Mouse (Mus musculus) kidney, postnatal 36 days (tissue): ENCODE results near the gene 4921507P07Rik.
"Not testable (repeated sequence)": the region's sequence is repeated elsewhere in the genome, so short reads cannot be mapped to it uniquely, and the experiment has no call there.

Experiments used
- DNase-seq, 2 experiments: peaks; one replicate each; pipeline ENCODE4 v3.0.0; 2021 to 2022; ENCODE audit warnings: mixed read lengths in 2 of 2

The 4921507P07Rik gene

GRCm38 (mm10) chr6:50596301-50597211 lies at the start of gene 4921507P07Rik:
Gene 4921507P07Rik, minus strand, starts transcription at chr6:50596632.
- peak; percentile 97 to 98 for DNase-seq

DNA sequence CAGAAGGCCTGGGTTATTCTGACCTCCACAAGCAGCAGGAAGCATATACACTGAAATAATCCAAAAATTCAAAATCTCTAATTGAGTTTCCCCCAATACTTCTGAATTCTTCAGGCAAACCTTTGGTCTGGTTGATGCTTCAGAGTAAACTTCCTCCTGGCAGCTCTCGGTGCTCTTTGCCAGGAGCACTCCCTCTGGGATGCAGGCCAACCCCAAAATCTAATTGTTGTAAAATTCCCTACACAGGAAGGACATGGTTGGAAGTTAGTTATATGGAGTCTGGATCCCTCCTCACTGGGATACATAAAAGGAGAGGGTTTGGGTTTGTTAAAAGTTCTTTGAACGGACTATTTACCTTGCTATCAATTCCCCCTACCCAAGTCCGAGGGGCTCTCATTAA lies 48.3 kb upstream of the 4921507P07Rik start:
- peak in 1 of 2 experiments; percentile 31 for DNase-seq

- peak in 1 of 2 experiments; percentile 20 for DNase-seq
These were observed 45.5 kb upstream of the 4921507P07Rik start for GRCm38 (mm10) chr6:50641898-50642297.

GRCm38 (mm10) chr6:50640377-50640776 lies 43.9 kb upstream of the 4921507P07Rik start:
- no peak for DNase-seq

GRCm38 (mm10) chr6:50639656-50640055 lies 43.2 kb upstream of the 4921507P07Rik start:
- peak; percentile 17 to 56 for DNase-seq

GRCm38 (mm10) chr6:50626170-50626569 lies 29.7 kb upstream of the 4921507P07Rik start:
- not testable (repeated sequence) for DNase-seq

- DNase-seq: not testable (repeated sequence)
These were observed 21.8 kb upstream of the 4921507P07Rik start for GRCm38 (mm10) chr6:50618273-50618672.

DNA sequence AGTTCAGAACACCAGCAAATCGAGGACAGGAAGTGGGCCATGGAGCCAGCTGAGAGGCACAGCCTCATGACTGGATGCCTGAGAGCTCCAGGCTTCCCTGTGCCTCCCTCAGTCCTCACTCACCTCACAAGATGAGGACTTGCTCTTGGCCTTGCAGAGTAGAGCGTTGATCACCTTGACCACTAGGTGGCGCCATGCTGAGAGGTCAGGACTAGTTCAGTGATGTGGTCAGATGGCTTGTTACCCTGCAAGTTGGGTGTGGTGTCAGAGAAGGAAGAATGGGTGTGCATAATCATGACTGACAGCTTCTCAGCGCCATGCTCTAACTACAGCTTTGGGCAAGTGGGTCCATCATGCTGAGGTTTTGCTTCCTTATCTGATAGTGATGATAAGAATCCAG lies 5.2 kb upstream of the 4921507P07Rik start:
- DNase-seq: peak in 1 of 2 experiments; percentile 68

DNA sequence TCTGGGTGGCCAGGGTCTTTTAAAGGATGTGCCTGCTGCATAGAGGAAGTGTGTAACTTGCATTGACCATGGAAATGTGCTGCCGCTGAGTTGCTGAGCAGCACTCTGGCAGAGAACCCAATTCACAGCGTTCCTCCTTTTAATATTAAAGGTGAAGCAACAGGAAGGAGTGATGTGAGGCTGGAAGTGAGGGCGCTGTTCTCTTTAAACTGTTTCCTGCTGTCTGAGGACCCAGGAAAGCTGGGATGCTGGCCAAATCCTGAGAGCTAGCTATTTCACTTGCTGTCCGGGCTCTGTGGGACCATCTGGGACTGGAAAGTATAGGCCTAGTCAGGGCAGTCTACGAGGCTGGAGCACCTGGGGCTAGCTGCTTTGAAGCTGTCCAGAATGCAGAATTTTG lies 2.1 kb upstream of the 4921507P07Rik start:
- peak in 1 of 2 experiments; percentile 51 for DNase-seq

GRCm38 (mm10) chr6:50594372-50594771 lies 2.1 kb downstream of the 4921507P07Rik start:
- no peak for DNase-seq

DNA sequence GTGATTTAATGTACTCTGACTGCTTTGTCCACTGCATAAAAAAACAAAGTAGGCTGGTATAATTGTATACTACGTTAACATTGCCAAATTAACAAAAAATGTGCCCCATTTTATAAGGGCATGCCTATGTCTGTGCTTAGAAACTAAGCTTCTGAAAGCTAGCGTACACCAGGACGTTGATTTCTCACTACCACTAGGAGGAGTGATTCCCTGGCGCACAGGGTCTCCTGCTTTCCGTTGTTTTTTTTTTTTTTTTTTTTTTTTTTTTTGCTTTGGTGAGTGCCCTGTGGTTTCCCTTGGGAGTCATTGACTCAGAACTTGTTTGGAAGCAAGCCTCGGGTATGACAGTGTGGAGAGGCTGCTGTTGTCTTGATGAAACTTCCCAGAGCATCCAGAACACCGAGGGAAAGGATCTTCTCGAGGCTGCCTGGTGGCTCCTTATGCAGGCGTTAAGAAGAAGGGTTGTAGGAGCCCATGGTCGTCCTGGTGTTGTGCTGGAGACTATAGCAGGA lies 3.0 kb downstream of the 4921507P07Rik start:
- DNase-seq: no peak

DNA sequence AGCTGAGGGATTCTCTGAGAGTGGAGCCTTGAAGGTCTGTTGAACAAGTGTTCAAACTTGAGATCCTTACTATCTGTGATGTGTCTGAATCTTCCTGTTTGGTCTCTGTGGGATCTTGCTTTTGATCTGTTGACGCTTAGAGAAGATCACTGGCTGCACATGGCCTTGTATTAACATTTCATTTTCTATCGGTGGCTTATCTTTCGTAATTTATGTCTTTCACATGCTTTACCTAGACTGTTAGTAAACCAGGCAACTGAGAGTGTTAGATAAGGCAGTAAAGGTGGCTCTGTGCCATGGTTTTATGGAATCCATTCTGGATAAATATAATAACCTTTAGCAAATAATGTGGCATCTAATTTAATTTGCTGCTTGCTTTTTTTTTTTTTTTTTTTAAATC lies 6.2 kb downstream of the 4921507P07Rik start:
- no peak for DNase-seq

DNA sequence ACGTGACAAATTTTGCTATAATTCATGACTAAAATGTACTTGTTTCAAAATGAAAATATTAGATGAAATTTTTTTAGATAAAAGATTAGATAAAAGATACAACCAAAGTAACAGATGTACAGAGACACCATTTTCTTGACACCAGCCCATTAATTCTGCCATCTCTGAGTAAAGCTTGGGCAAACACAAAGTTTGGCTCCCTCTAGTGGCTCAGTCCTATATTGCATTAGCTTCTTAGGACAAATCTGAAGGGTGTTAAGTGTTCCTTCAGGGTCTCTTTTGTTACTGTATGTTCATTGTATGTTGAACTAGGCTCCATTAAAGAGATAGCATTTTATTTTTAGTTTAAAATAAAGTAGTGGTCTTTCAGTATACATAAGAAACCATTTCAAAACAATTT lies 8.2 kb downstream of the 4921507P07Rik start:
- DNase-seq: peak; percentile 70 to 73

DNA sequence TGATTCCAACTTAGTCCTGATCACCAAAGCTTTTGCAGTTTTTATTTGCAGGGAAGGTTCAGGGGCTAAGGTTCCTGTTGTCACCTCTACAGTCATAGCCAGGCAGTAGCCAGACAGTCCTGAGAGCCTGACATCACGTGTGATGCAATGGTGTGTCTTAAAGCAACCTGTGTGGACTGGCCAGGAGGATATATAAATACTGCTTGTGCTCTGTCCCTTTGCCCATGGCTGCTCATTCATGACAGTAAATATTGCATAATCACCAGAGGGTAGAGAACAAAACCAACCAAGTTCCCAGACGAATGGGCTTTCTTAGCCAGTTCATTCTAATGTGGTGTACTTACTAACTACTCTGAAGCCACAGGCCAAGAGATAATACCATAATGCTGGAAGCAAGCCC lies 9.0 kb downstream of the 4921507P07Rik start:
- peak in 1 of 2 experiments; percentile 36 for DNase-seq

- DNase-seq: peak; percentile 52 to 55
These were observed 10.1 kb downstream of the 4921507P07Rik start for GRCm38 (mm10) chr6:50586316-50586715.

DNA sequence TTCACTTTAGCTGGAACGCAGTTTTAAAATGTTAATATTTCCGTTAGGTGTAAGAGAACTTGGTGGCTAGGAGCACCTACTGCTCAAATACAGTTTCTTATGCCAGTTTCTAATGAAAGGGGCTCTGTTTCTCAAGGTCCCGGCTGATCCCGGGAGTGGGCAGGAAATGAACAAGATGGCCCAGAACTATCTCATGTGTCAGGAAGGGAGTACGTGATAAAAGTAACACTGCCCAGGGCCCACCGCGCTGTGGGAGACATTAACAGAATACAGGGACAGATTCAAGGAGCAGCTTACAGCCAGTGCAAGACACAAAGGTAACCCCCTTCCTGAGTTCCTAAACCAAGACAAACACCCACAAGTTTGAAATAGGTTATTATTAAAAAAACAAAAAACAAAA lies 10.7 kb downstream of the 4921507P07Rik start:
- DNase-seq: no peak

DNA sequence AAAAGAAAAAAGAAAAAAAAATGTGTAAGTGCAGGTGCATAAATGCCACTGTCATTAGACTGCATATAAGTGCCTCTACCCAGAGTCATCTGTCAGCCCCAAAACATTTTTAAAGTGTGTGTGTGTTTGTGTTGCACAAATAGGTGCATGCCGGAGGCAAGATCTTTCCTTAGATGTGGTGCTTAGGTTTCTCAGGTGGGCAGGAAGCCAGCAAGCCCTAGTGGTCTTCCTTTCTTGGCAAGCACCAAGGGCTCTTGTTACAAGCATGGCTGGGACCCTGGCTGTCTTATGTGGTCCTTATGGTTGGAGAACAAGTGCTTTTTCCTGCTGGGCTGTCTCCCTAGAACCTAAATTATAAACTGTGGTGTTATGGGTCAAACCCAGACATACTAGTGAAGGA lies 24.8 kb downstream of the 4921507P07Rik start:
- no peak for DNase-seq

DNA sequence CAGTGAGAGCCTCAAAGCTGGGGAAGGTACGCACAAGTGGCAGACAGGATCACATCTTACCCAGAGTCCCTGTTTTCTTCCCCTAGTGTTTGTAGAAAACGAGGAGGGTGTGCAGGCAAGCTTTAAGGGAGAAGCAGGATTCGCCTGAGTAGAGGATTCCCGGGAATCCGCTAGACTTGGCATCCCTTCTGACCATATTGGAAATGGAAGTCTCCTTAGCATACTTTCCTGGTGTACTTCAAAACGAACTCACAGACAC lies 29.5 kb downstream of the 4921507P07Rik start:
- no peak for DNase-seq

DNA sequence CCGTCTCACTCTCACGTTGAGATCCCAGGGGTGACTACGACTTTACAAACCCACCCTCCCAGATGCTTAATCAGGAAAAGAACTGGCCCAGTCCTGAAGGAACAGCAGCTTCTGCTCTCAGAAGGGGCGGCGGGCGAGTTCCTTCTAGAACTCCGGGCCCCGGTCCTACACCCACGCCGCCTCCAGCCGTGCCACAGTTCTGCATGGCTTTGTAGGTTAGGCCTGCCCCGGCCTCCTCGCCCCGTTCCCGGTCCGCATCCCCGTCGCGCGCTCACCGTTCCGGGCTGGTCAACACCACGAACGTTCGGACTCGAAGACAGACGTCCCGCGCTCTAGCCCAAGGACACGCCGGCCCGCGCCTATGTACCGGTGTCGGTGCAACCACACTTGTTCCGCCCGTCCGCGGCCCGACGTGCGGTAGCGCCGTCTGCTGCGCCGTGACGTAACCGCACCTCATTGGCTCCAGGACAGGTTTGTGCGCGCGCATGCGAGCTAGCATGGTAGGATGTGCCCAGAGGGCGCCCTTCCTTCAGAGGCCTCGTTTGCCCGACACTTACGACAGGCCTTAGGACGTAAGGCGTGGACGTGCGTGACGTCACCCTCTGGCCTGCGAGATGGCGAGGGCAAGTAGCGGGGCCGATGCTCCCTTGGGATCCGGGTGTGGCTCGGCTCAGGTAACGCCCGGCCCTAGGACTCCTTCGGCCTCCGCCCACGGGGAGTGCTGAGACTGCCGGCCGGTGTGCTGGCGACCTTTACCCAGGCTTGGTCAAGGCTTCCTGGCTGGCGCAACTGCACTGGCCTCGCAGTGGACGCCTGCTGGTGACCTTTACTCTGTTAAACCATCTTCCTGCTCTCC lies 30.1 kb downstream of the 4921507P07Rik start, which contains the start of gene Cycs:
Cycs (minus strand) TSS at position 398 of the 856 bp plus-strand sequence.
- peak; percentile 100 for DNase-seq

GRCm38 (mm10) chr6:50563651-50564050 lies 32.8 kb downstream of the 4921507P07Rik start:
- DNase-seq: no peak

DNA sequence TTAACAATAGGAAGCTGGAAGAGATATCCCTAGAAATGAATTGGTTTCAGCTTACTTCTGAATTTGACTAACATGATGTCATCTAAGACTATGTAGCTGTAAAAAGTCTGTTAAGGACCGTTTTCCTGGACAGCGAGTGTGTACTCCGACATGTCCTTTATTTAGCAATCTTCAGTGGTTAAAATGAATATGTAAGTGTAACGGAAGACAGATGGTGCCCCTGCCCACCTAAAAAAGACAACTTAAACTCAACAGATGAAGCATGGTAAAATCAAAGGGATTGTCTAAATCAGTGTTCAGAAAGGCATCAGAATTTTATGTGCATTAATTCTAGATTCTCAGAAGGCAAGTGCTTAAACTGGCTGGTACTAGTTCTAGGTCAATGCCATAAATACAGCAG lies 34.0 kb downstream of the 4921507P07Rik start:
- no peak for DNase-seq

GRCm38 (mm10) chr6:50560776-50561175 lies 35.7 kb downstream of the 4921507P07Rik start:
- DNase-seq: no peak

DNA sequence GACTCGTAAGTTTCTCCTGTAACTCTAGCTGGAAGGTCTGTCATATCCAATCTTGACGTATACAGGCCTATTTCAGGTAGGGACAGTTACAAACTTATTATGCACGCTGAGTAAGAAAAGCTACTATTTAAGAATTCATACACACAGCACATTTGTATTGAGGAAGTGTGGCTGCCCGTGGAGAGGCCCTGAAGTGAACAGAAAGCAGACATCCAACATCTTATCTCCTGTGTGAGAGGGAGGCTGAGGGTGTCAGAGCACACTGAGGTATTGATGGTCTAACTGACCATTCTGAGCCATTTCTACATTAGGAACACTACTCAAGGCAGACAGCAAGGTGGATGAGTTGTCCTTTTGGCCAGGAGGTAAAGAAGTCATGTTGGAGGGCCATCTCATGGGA lies 37.6 kb downstream of the 4921507P07Rik start:
- DNase-seq: no peak
